Mouse (Mus musculus): ENCODE measurements at regions not wholly inside any gene's neighbourhood (a gene's known extent, or its start where the extent isn't known, plus 50 kb on each side); places are given as distances from the start of the nearest gene placed in this dataset.

DNA sequence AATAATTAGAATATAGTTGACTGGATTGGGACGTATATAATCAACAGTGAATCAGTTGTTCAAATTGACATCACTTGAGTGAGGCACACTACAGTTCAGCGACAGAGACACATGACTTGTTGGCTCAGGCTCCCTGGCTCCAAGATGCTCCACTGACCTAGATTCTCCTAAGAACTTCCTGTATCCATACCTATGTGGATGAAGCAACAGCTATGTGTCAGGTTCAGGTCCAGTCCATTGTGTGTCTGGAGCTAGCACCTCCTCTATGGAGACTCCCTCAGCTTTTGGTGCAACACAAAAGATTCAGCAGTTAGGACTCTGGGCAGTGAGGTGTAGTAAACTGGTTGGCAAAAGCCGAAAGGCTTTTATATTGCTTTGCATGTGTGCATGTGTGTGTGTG is 251.6 kb downstream of the Ankrd50 start:
- Histone ChIP-seq H3K9me3 (ENCODE audit: low read length) (no peaks in the 10 kb centered on the region), H3K36me3 (ENCODE audit: insufficient read depth) (no peaks in the 10 kb centered on the region), H3K9ac (no peak overlapping the region), H3K27ac (ENCODE audit: low read depth, low read length) (no peak overlapping the region), H3K27me3 (ENCODE audit: insufficient read depth, low read length) (no peaks in the 10 kb centered on the region), H3K4me1 (ENCODE audit: insufficient read depth) (peaks cover 3% of the 10 kb centered on the region; the same call in 1 of the 2 replicates), H3K4me3 (ENCODE audit: low read depth, low read length) (no peak overlapping the region), H3K4me2 (ENCODE audit: low read depth) (no peak overlapping the region)
- DNase-seq: no peak
- WGBS: 68% methylated on average over 3 of the region's 3 CpGs
- no peak for TF ChIP-seq CTCF (IDR thresholded peaks at IDR 0.05; ENCODE audit: low read depth)
- ATAC-seq: no peak

DNA sequence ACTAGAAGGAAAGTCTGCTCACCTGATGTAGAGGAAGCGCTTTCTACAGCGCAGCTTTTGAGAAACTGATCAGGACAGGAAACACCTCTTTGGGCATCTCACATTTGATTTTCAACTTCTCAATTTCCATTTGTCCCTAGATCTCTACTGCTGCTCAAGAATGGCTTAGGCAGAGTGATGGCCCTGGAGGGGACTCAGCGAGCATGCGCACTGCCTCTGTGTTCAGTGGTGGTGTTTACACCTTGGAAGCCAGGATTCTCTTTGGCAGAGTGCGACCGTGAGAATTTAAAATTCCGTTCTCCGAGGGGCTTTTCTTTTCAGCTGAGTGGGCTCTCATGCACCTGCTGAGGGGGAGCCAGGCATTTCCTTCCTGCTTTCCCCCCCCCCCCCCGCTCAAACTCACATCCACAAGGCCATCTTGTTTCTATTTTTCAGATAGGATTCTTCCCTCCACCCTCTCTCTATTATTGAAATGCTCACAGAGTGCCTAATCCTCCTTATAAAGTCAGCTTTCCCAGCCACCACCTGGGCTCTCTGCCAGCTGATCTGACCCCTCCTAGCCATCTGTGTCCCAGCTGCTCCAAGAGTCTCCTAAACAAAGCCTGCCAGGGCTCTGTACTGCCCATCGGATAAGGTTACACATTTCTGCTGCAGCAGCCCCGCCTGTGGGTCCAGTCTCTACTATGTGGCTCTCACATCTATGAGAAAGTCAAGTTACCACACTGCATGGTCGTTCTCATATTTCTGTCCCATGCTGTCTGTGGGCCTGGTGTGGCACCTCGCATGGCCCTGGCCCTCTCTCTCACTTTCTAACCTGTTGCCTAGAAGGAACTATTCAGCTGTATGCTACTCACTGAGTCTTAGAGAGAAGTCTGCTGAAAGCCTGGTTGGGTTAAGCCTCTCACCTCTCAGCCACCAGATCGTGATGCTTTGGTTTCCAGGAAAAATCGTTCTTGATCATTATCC is 252.2 kb downstream of the Ankrd50 start:
- Histone ChIP-seq H3K27ac (ENCODE audit: low read depth, low read length) (no peak overlapping the region), H3K9me3 (ENCODE audit: low read length) (no peaks in the 10 kb centered on the region), H3K9ac (no peak overlapping the region), H3K27me3 (ENCODE audit: insufficient read depth, low read length) (no peaks in the 10 kb centered on the region), H3K4me2 (ENCODE audit: low read depth) (no peak overlapping the region), H3K36me3 (ENCODE audit: insufficient read depth) (no peaks in the 10 kb centered on the region), H3K4me3 (ENCODE audit: low read depth, low read length) (no peak overlapping the region), H3K4me1 (ENCODE audit: insufficient read depth) (peaks cover 3% of the 10 kb centered on the region; the same call in 1 of the 2 replicates)
- 34% methylated on average over 15 of the region's 15 CpGs for WGBS
- DNase-seq (peak; percentile 38), ATAC-seq (peak; percentile 42; the same call in 1 of the 2 replicates)
- no peak for TF ChIP-seq CTCF (IDR thresholded peaks at IDR 0.05; ENCODE audit: low read depth)

DNA sequence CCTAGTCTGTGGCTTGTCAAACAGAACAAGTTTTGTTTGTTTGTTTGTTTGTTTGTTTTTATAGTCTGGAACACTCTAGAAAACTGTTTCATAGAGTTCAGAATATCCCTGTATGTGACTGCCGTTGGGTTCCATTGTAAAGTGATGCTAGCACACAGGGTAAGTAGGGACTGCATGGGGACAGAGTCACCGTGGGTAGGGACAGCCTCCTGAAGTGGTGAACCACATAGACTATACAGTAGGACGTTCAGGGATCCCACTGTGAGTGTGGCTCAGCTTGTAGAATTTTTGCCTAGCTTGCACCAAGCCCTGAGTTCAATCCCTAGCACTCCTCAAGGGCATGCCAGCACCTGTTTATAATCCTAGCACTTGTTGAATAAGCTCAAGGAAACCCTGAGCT is 253.1 kb downstream of the Ankrd50 start:
- Histone ChIP-seq H3K9ac (no peak overlapping the region), H3K27ac (ENCODE audit: low read depth, low read length) (no peak overlapping the region)
- WGBS: 81% methylated on average over 3 of the region's 3 CpGs

DNA sequence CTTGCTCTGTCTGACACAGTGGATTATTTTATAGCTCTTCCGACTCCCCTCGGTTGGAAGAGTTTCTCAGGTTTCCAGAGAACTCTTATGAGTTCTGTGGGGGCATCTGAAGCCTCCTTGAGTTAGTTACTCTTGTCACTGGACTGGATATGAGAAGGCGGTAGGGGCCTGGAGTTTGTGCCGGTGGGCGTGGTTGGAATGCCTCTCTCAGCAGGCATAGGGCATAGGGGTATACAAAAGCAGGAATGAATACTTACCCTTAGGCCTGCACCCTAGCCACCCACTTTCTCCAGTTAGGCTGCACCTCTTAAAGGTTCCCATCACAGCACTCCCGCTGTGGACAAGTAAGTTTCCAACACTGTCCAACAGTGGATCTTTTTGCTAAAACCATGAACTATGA is 253.8 kb downstream of the Ankrd50 start:
- Histone ChIP-seq H3K36me3 (ENCODE audit: insufficient read depth) (no peaks in the 10 kb centered on the region), H3K9me3 (ENCODE audit: low read length) (no peaks in the 10 kb centered on the region), H3K9ac (no peak overlapping the region), H3K27me3 (ENCODE audit: insufficient read depth, low read length) (no peaks in the 10 kb centered on the region), H3K4me2 (ENCODE audit: low read depth) (no peak overlapping the region), H3K27ac (ENCODE audit: low read depth, low read length) (no peak overlapping the region), H3K4me1 (ENCODE audit: insufficient read depth) (peaks cover 3% of the 10 kb centered on the region; the same call in 1 of the 2 replicates), H3K4me3 (ENCODE audit: low read depth, low read length) (no peak overlapping the region)
- WGBS: 65% methylated on average over 6 of the region's 6 CpGs
- ATAC-seq (no peak), DNase-seq (no peak)
- no peak for TF ChIP-seq CTCF (IDR thresholded peaks at IDR 0.05; ENCODE audit: low read depth)

More for the DNA sequence above, 253.1 kb downstream of the Ankrd50 start:
- Histone ChIP-seq H3K27me3 (ENCODE audit: insufficient read depth, low read length) (no peaks in the 10 kb centered on the region), H3K4me1 (ENCODE audit: insufficient read depth) (peaks cover 3% of the 10 kb centered on the region; the same call in 1 of the 2 replicates), H3K36me3 (ENCODE audit: insufficient read depth) (no peaks in the 10 kb centered on the region), H3K9me3 (ENCODE audit: low read length) (no peaks in the 10 kb centered on the region), H3K4me2 (ENCODE audit: low read depth) (no peak overlapping the region), H3K4me3 (ENCODE audit: low read depth, low read length) (no peak overlapping the region)
- ATAC-seq (no peak), DNase-seq (no peak)
- TF ChIP-seq CTCF (IDR thresholded peaks at IDR 0.05; ENCODE audit: low read depth): no peak

DNA sequence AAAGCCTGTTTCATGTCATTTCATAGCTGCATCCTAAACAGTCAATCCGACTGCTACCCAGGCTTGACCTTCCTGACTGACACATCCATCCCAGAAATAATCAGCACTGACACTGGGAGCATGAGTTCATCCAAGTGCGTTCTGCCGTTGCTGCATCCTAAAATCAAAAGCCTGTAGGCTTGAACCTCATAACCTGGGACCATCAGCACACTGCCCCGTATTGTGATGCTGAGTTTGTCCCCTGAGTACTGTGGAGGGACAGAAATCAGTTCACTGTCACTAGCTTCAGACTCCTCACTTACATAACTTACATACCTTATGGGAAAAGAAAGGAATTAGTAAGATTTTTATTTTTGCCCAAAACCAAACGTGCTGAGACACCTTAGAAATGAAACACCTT is 255.0 kb downstream of the Ankrd50 start:
- no peak for TF ChIP-seq CTCF (IDR thresholded peaks at IDR 0.05; ENCODE audit: low read depth)
- H3K9me3 ChIP-seq (ENCODE audit: low read length): no peaks in the 10 kb centered on the region
- no peaks in the 10 kb centered on the region for H3K27me3 ChIP-seq (ENCODE audit: insufficient read depth, low read length)
- peaks cover 3% of the 10 kb centered on the region; the same call in 1 of the 2 replicates for H3K4me1 ChIP-seq (ENCODE audit: insufficient read depth)
- no peak for DNase-seq
- H3K27ac ChIP-seq (ENCODE audit: low read depth, low read length): no peak overlapping the region
- H3K9ac ChIP-seq: no peak overlapping the region
- no peak overlapping the region for H3K4me3 ChIP-seq (ENCODE audit: low read depth, low read length)
- no peak overlapping the region for H3K4me2 ChIP-seq (ENCODE audit: low read depth)
- 76% methylated on average over 5 of the region's 5 CpGs for WGBS
- no peak for ATAC-seq
- no peaks in the 10 kb centered on the region for H3K36me3 ChIP-seq (ENCODE audit: insufficient read depth)

DNA sequence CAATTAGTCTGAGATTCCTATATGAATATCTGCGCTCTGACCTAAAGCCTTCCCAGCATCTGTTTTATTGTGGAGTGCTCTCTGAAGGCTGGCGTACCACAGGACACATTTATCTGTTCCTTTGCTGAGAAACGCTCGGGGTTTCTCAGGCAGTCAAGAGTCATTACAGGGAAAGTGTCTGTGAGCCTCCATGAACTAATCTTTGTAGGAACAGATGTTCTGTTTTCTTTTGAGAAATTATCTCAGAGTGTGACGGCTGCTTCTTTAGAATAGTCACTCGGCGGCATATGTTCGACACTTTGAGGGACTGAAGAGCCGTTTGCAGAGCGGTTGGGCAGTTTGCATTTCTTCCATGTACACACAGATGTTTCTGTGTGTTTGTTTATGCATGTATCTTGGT is 255.6 kb downstream of the Ankrd50 start:
- Histone ChIP-seq H3K9me3 (ENCODE audit: low read length) (no peaks in the 10 kb centered on the region), H3K4me2 (ENCODE audit: low read depth) (no peak overlapping the region), H3K4me1 (ENCODE audit: insufficient read depth) (peaks cover 3% of the 10 kb centered on the region; the same call in 1 of the 2 replicates), H3K9ac (no peak overlapping the region), H3K36me3 (ENCODE audit: insufficient read depth) (no peaks in the 10 kb centered on the region), H3K4me3 (ENCODE audit: low read depth, low read length) (no peak overlapping the region), H3K27me3 (ENCODE audit: insufficient read depth, low read length) (no peaks in the 10 kb centered on the region), H3K27ac (ENCODE audit: low read depth, low read length) (no peak overlapping the region)
- DNase-seq (no peak), ATAC-seq (no peak)
- WGBS: 38% methylated on average over 10 of the region's 10 CpGs
- TF ChIP-seq CTCF (IDR thresholded peaks at IDR 0.05; ENCODE audit: low read depth): no peak

DNA sequence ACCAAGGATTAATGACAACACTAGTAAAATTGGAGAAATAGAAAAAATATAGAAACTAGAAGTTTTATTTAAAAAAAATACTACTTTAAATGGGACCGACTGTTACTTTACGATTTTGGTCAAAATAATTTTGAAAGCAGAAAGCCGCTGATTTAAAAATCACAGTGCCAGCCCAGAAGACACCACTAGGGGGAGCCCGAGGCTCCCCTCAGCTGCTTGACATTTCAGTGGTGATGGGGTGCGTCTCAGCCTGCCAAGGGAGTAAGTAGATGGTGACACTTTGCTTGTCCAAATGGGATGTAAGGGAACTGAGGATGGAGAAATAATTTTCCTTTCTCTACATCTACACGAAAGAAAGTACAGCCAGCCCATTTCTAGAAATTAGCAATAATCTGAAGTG is 257.0 kb downstream of the Ankrd50 start:
- DNase-seq (peak; percentile 83), ATAC-seq (peak; percentile 61)
- H3K4me2 ChIP-seq (ENCODE audit: low read depth): no peak overlapping the region
- H3K27ac ChIP-seq (ENCODE audit: low read depth, low read length): no peak overlapping the region
- H3K4me1 ChIP-seq (ENCODE audit: insufficient read depth): peaks cover 2% of the 10 kb centered on the region; the same call in 1 of the 2 replicates
- WGBS: 18% methylated on average over 6 of the region's 6 CpGs
- TF ChIP-seq CTCF (IDR thresholded peaks at IDR 0.05; ENCODE audit: low read depth): peak; percentile 83
- H3K36me3 ChIP-seq (ENCODE audit: insufficient read depth): no peaks in the 10 kb centered on the region
- no peaks in the 10 kb centered on the region for H3K27me3 ChIP-seq (ENCODE audit: insufficient read depth, low read length)
- H3K9me3 ChIP-seq (ENCODE audit: low read length): no peaks in the 10 kb centered on the region
- H3K4me3 ChIP-seq (ENCODE audit: low read depth, low read length): no peak overlapping the region
- H3K9ac ChIP-seq: no peak overlapping the region
